13 mouse cellular contexts compared by ENCODE assay signal in the genomic region with DNA sequence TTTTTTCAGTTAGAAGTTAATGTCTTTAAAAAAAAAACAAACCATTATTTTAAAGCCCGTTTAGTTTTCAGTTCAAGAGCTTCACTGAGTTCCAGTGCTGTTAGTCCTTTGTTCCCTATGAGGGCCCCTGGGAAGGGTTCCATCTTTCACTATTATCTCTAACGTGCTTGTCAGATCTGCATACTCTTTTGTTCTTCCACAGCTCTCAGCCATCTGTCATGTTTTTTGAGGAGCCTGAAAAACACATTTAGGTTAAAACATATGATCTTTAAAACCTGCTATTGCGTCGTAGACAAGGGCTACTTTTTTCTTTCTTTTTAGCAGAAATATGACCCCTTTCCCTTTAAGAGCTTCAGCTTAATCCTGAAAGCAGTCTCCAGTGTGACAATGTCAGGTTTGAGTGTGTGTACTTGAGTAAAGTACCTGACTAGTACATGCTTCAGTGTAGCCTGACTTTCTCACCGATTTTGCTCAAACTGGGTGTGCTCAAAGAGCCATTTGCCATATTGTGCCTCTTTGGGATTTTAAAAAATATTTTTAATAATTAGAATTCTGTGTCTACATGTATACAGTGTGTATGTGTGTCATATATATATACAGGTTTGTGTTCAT.
DNase-seq lines count a peak whose midpoint lies in the region; ATAC-seq lines count a peak whose summit lies in the region.
"Had no signal": no experiment of that assay in that cellular context is flagged by ENCODE, and none has a peak within 500 bp of the region (broad histone marks: within the 10 kb centered on the region; RNA-seq: fewer than 3 reads in every experiment).

No protein-coding gene starts in this region.

- peak; percentile 4 for DNase-seq in heart, adult 11 months
- DNase-seq in heart, postnatal 25 days (ENCODE audit: low spot score): no peak
- DNase-seq in brain, adult 2 months (ENCODE audit: low read depth, low spot score): peak; percentile 43
- no peak for DNase-seq in kidney, postnatal 14 days
- no peak for DNase-seq in right cerebral cortex, postnatal 14 days
- DNase-seq in kidney, adult 18-20 months: no peak
- DNase-seq: kidney, adult 9 months; right cerebral cortex, adult 18-20 months had no signal

- 10% methylated on average over 5 of the region's 5 CpGs for WGBS in forebrain, embryonic 16.5 days
- WGBS in midbrain, embryonic 13.5 days: 25% methylated on average over 5 of the region's 5 CpGs

- intact Hi-C loops in heart, postnatal 25 days (cut with DNase I): no loop called here

- ATAC-seq in forebrain, embryonic 16.5 days: peak; percentile 83
- peak; percentile 78 for ATAC-seq in midbrain, embryonic 13.5 days
- ATAC-seq: Patski had no signal

- H3K9ac ChIP-seq in forebrain, embryonic 16.5 days (replicated peaks; ENCODE audit: low read depth, low read length): no peak overlapping the region
- H3K9ac ChIP-seq in midbrain, embryonic 13.5 days (replicated peaks): no peak overlapping the region

- H3K4me2 ChIP-seq in forebrain, embryonic 16.5 days (ENCODE audit: low read length): peak overlapping the region; percentile 13; the same call in 1 of the 2 replicates
- H3K4me2 ChIP-seq in midbrain, embryonic 13.5 days (replicated peaks): no peak overlapping the region
- H3K4me2 ChIP-seq: liver, embryonic 11.5 days had no signal

- peaks cover 10% of the 10 kb centered on the region for H3K4me1 ChIP-seq in forebrain, embryonic 16.5 days (replicated peaks; ENCODE audit: control insufficient read depth, insufficient read depth, low read length)
- peaks cover 12% of the 10 kb centered on the region for H3K4me1 ChIP-seq in midbrain, embryonic 13.5 days (replicated peaks)

- no peaks in the 10 kb centered on the region for H3K36me3 ChIP-seq in forebrain, embryonic 16.5 days (ENCODE audit: control insufficient read depth, insufficient read depth)
- no peaks in the 10 kb centered on the region for H3K36me3 ChIP-seq in midbrain, embryonic 13.5 days

- H3K4me3 ChIP-seq in forebrain, embryonic 16.5 days (replicated peaks; ENCODE audit: low read length): no peak overlapping the region
- H3K4me3 ChIP-seq in midbrain, embryonic 13.5 days (replicated peaks): no peak overlapping the region
- H3K4me3 ChIP-seq: megakaryocyte, embryonic 14.5 days had no signal

- no peaks in the 10 kb centered on the region for H3K9me3 ChIP-seq in forebrain, embryonic 16.5 days (ENCODE audit: control insufficient read depth, low read length)
- no peaks in the 10 kb centered on the region for H3K9me3 ChIP-seq in midbrain, embryonic 13.5 days
- H3K9me3 ChIP-seq: megakaryocyte, embryonic 14.5 days had no signal

- H3K27me3 ChIP-seq in forebrain, embryonic 16.5 days (replicated peaks; ENCODE audit: control insufficient read depth, insufficient read depth, low read length): no peaks in the 10 kb centered on the region
- H3K27me3 ChIP-seq in midbrain, embryonic 13.5 days: no peaks in the 10 kb centered on the region
- H3K27me3 ChIP-seq: megakaryocyte, embryonic 14.5 days; Patski had no signal

- H3K27ac ChIP-seq in forebrain, embryonic 16.5 days (ENCODE audit: low read length): peak overlapping the region; percentile 91
- H3K27ac ChIP-seq in midbrain, embryonic 13.5 days: peak overlapping the region; percentile 64

Comparison
In these comparisons a context has a peak if more than half of its experiments do, and no peak if none do; other contexts are left out.
1. DNase-seq: peak in heart, adult 11 months (single experiment) and brain, adult 2 months (single experiment); none in heart, postnatal 25 days (single experiment), kidney, postnatal 14 days (single experiment), right cerebral cortex, postnatal 14 days (single experiment) and kidney, adult 18-20 months (single experiment).